Mouse (Mus musculus): ENCODE results near the gene Mgarp.

- TF ChIP-seq ZC3H11A (IDR thresholded peaks at IDR 0.05; ENCODE audit: borderline replicate concordance, low read depth, low read length) (no peak), ZNF384 (IDR thresholded peaks at IDR 0.05; ENCODE audit: low read depth, low read length) (no peak), MAFK (IDR thresholded peaks at IDR 0.05; ENCODE audit: insufficient read depth, low read depth, low read length) (no peak)
Observed at GRCm38 (mm10) chr3:51408561-51409183, 12.1 kb upstream of the Mgarp start, which contains the start of gene Ndufc1.

Measured in ES-E14 (cell line).